Mouse (Mus musculus): ENCODE results near the gene Dyrk4. TPM values are rescaled to one million over a fixed set of nuclear protein-coding genes. Genes with fewer than 3 reads are reported as not detected.

The Dyrk4 gene
- polyA plus RNA-seq, 1 experiment from 2014 or later, result 0.42 TPM

DNA sequence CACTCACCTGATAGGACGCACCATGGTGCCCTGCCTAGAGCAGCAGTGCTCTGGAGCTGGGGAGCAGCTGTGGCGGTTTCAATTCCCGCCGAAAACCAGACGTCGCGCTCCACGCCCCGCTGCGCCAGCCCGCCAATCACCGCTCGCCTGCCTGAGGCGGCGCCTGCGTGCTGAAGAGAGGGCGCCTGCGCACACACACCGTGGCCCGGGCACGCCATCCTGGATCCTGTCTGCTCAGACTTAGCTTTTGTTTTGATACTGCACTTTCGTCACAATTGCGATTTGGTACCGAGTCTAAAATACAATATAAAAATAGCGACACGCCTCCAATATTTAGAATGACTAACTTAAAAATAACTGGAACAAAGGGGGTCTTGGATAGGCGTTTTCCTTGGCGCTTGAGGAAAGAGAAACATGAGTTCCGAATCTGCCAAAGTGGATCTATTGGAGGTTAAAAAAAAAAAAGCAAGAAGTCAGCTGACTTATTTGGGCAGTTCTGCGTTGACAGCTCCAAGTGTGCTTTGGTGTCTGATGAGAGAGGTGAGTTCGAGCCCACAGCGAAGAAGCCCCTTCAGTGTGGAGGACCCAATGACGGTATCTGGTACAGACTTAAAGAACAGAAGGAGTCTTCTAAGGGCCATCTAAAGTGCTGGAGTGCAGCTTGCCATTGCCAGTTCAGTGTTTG is 18.0 kb upstream of the Dyrk4 start, which contains the start of the genes Rad51ap1 and D6Wsu163e:
TSS of gene Rad51ap1 (minus strand) at position 101 of the 685 bp plus-strand sequence.
TSS of gene D6Wsu163e (plus strand) at position 476 of the 685 bp plus-strand sequence.
- WGBS, result under 1% methylated on average over 33 of the region's 33 CpGs

GRCm38 (mm10) chr6:126938853-126939486 is 17.3 kb upstream of the Dyrk4 start:
- H3K36me3 ChIP-seq (ENCODE audit: control insufficient read depth, insufficient read depth, low read length), result no peaks in the 10 kb centered on the region; the same call in 1 of the 2 replicates
- no peak for ATAC-seq (ENCODE audit: insufficient number of reproducible peaks, insufficient read depth, low FRiP score, low read depth)
- H3K4me3 ChIP-seq (ENCODE audit: low read depth, low read length), result peak overlapping the region; percentile 75
- H3K27ac ChIP-seq (ENCODE audit: low read length), result peak overlapping the region; percentile 53; the same call in 1 of the 2 replicates
- H3K27me3 ChIP-seq (ENCODE audit: control insufficient read depth, insufficient read depth, low read length), result no peaks in the 10 kb centered on the region
- H3K9ac ChIP-seq (replicated peaks; ENCODE audit: low read depth, low read length), result peak overlapping the region; percentile 74
- H3K4me1 ChIP-seq (ENCODE audit: control insufficient read depth, insufficient read depth, low read length), result peaks cover 13% of the 10 kb centered on the region
- peak overlapping the region; percentile 95 for H3K4me2 ChIP-seq (replicated peaks; ENCODE audit: low read depth, low read length)
- WGBS, result under 1% methylated on average over 30 of the region's 31 CpGs
- H3K9me3 ChIP-seq (ENCODE audit: control insufficient read depth, low read depth, low read length), result no peaks in the 10 kb centered on the region

More for the DNA sequence above, 18.0 kb upstream of the Dyrk4 start, which contains the start of the genes Rad51ap1 and D6Wsu163e:
- no peaks in the 10 kb centered on the region; the same call in 1 of the 2 replicates for H3K36me3 ChIP-seq (ENCODE audit: control insufficient read depth, insufficient read depth, low read length)
- peak; percentile 99 for ATAC-seq (ENCODE audit: insufficient number of reproducible peaks, insufficient read depth, low FRiP score, low read depth)
- H3K9me3 ChIP-seq (ENCODE audit: control insufficient read depth, low read depth, low read length), result no peaks in the 10 kb centered on the region
- H3K4me1 ChIP-seq (ENCODE audit: control insufficient read depth, insufficient read depth, low read length), result peaks cover 13% of the 10 kb centered on the region
- H3K4me2 ChIP-seq (replicated peaks; ENCODE audit: low read depth, low read length), result peak within 1 kb of the TSS; percentile 95
- H3K4me3 ChIP-seq (ENCODE audit: low read depth, low read length), result peak within 1 kb of the TSS; percentile 75
- H3K27ac ChIP-seq (ENCODE audit: low read length), result peak within 1 kb of the TSS; percentile 53; the same call in 1 of the 2 replicates
- H3K27me3 ChIP-seq (ENCODE audit: control insufficient read depth, insufficient read depth, low read length), result no peaks in the 10 kb centered on the region
- H3K9ac ChIP-seq (replicated peaks; ENCODE audit: low read depth, low read length), result peak within 1 kb of the TSS; percentile 74

DNA sequence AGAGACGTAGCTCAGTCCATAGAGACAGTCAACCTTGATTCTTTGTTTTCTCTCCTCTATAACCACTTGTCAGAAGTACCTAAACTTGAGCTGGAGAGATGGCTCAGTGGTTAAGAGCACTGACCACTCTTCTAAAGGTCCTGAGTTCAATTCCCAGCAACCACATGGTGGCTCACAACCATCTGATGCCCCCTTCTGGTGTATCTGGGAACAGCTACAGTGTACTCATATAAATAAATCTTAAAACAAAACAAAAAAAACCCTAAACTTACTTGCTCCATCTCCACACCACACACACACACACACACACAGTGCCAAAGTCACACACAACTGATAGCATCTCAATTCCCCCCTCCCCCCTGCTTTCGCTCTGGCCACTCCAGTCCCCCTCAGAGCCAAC is 16.4 kb upstream of the Dyrk4 start:
- ATAC-seq (ENCODE audit: insufficient number of reproducible peaks, insufficient read depth, low FRiP score, low read depth), result no peak
- peak overlapping the region; percentile 95 for H3K4me2 ChIP-seq (replicated peaks; ENCODE audit: low read depth, low read length)
- H3K9me3 ChIP-seq (ENCODE audit: control insufficient read depth, low read depth, low read length), result no peaks in the 10 kb centered on the region
- H3K4me3 ChIP-seq (ENCODE audit: low read depth, low read length), result no peak overlapping the region; the same call in 1 of the 2 replicates
- H3K36me3 ChIP-seq (ENCODE audit: control insufficient read depth, insufficient read depth, low read length), result no peaks in the 10 kb centered on the region; the same call in none of the 2 replicates
- peaks cover 13% of the 10 kb centered on the region for H3K4me1 ChIP-seq (ENCODE audit: control insufficient read depth, insufficient read depth, low read length)
- WGBS, result 84% methylated on average over 2 of the region's 2 CpGs
- H3K27me3 ChIP-seq (ENCODE audit: control insufficient read depth, insufficient read depth, low read length), result no peaks in the 10 kb centered on the region
- H3K9ac ChIP-seq (replicated peaks; ENCODE audit: low read depth, low read length), result 0 out of 2 replicates have a peak overlapping the region, but pooled peaks have one; percentile 74
- no peak overlapping the region for H3K27ac ChIP-seq (ENCODE audit: low read length)

GRCm38 (mm10) chr6:126932896-126933295 is 11.3 kb upstream of the Dyrk4 start:
- Histone ChIP-seq H3K9me3 (ENCODE audit: control insufficient read depth, low read depth, low read length) (no peaks in the 10 kb centered on the region), H3K4me2 (replicated peaks; ENCODE audit: low read depth, low read length) (no peak overlapping the region), H3K4me3 (ENCODE audit: low read depth, low read length) (no peak overlapping the region), H3K36me3 (ENCODE audit: control insufficient read depth, insufficient read depth, low read length) (peaks cover 10% of the 10 kb centered on the region), H3K27me3 (ENCODE audit: control insufficient read depth, insufficient read depth, low read length) (no peaks in the 10 kb centered on the region), H3K9ac (replicated peaks; ENCODE audit: low read depth, low read length) (no peak overlapping the region), H3K4me1 (ENCODE audit: control insufficient read depth, insufficient read depth, low read length) (no peaks in the 10 kb centered on the region), H3K27ac (ENCODE audit: low read length) (no peak overlapping the region)
- 85% methylated on average over 2 of the region's 2 CpGs for WGBS
- no peak for ATAC-seq (ENCODE audit: insufficient number of reproducible peaks, insufficient read depth, low FRiP score, low read depth)

GRCm38 (mm10) chr6:126914928-126915327 is 6.7 kb downstream of the Dyrk4 start:
- no peak overlapping the region for H3K4me2 ChIP-seq (replicated peaks; ENCODE audit: low read depth, low read length)
- 84% methylated on average over 5 of the region's 5 CpGs for WGBS
- no peak for ATAC-seq (ENCODE audit: insufficient number of reproducible peaks, insufficient read depth, low FRiP score, low read depth)
- no peaks in the 10 kb centered on the region for H3K27me3 ChIP-seq (ENCODE audit: control insufficient read depth, insufficient read depth, low read length)
- no peak overlapping the region for H3K27ac ChIP-seq (ENCODE audit: low read length)
- H3K9me3 ChIP-seq (ENCODE audit: control insufficient read depth, low read depth, low read length), result no peaks in the 10 kb centered on the region
- no peak overlapping the region for H3K9ac ChIP-seq (replicated peaks; ENCODE audit: low read depth, low read length)
- H3K4me1 ChIP-seq (ENCODE audit: control insufficient read depth, insufficient read depth, low read length), result no peaks in the 10 kb centered on the region
- H3K4me3 ChIP-seq (ENCODE audit: low read depth, low read length), result no peak overlapping the region
- no peaks in the 10 kb centered on the region for H3K36me3 ChIP-seq (ENCODE audit: control insufficient read depth, insufficient read depth, low read length)

GRCm38 (mm10) chr6:126910727-126911126 is 10.9 kb downstream of the Dyrk4 start:
- 75% methylated on average over 4 of the region's 4 CpGs for WGBS

GRCm38 (mm10) chr6:126907876-126908275 is 13.8 kb downstream of the Dyrk4 start:
- 68% methylated on average over 3 of the region's 3 CpGs for WGBS
- Histone ChIP-seq H3K9ac (replicated peaks; ENCODE audit: low read depth, low read length) (no peak overlapping the region), H3K36me3 (ENCODE audit: control insufficient read depth, insufficient read depth, low read length) (no peaks in the 10 kb centered on the region), H3K4me1 (ENCODE audit: control insufficient read depth, insufficient read depth, low read length) (no peaks in the 10 kb centered on the region), H3K4me3 (ENCODE audit: low read depth, low read length) (no peak overlapping the region), H3K27ac (ENCODE audit: low read length) (no peak overlapping the region), H3K27me3 (ENCODE audit: control insufficient read depth, insufficient read depth, low read length) (no peaks in the 10 kb centered on the region), H3K4me2 (replicated peaks; ENCODE audit: low read depth, low read length) (no peak overlapping the region), H3K9me3 (ENCODE audit: control insufficient read depth, low read depth, low read length) (no peaks in the 10 kb centered on the region)
- no peak for ATAC-seq (ENCODE audit: insufficient number of reproducible peaks, insufficient read depth, low FRiP score, low read depth)

More at GRCm38 (mm10) chr6:126910727-126911126, 10.9 kb downstream of the Dyrk4 start:
- H3K36me3 ChIP-seq (ENCODE audit: control insufficient read depth, insufficient read depth, low read length), result no peaks in the 10 kb centered on the region
- H3K4me1 ChIP-seq (ENCODE audit: control insufficient read depth, insufficient read depth, low read length), result no peaks in the 10 kb centered on the region
- no peak overlapping the region for H3K27ac ChIP-seq (ENCODE audit: low read length)
- H3K4me2 ChIP-seq (replicated peaks; ENCODE audit: low read depth, low read length), result no peak overlapping the region
- no peaks in the 10 kb centered on the region for H3K27me3 ChIP-seq (ENCODE audit: control insufficient read depth, insufficient read depth, low read length)
- no peak for ATAC-seq (ENCODE audit: insufficient number of reproducible peaks, insufficient read depth, low FRiP score, low read depth)
- H3K9me3 ChIP-seq (ENCODE audit: control insufficient read depth, low read depth, low read length), result no peaks in the 10 kb centered on the region
- H3K4me3 ChIP-seq (ENCODE audit: low read depth, low read length), result no peak overlapping the region
- H3K9ac ChIP-seq (replicated peaks; ENCODE audit: low read depth, low read length), result no peak overlapping the region

GRCm38 (mm10) chr6:126907378-126907777 is 14.3 kb downstream of the Dyrk4 start:
- H3K4me1 ChIP-seq (ENCODE audit: control insufficient read depth, insufficient read depth, low read length), result no peaks in the 10 kb centered on the region
- no peaks in the 10 kb centered on the region for H3K9me3 ChIP-seq (ENCODE audit: control insufficient read depth, low read depth, low read length)
- no peaks in the 10 kb centered on the region for H3K27me3 ChIP-seq (ENCODE audit: control insufficient read depth, insufficient read depth, low read length)
- no peak overlapping the region for H3K27ac ChIP-seq (ENCODE audit: low read length)
- no peaks in the 10 kb centered on the region for H3K36me3 ChIP-seq (ENCODE audit: control insufficient read depth, insufficient read depth, low read length)
- no peak overlapping the region for H3K9ac ChIP-seq (replicated peaks; ENCODE audit: low read depth, low read length)
- ATAC-seq (ENCODE audit: insufficient number of reproducible peaks, insufficient read depth, low FRiP score, low read depth), result no peak
- 76% methylated on average over 4 of the region's 5 CpGs for WGBS
- H3K4me3 ChIP-seq (ENCODE audit: low read depth, low read length), result no peak overlapping the region
- H3K4me2 ChIP-seq (replicated peaks; ENCODE audit: low read depth, low read length), result no peak overlapping the region
